Comparison of ENCODE assay signal across 19 mouse cellular contexts in the genomic region with DNA sequence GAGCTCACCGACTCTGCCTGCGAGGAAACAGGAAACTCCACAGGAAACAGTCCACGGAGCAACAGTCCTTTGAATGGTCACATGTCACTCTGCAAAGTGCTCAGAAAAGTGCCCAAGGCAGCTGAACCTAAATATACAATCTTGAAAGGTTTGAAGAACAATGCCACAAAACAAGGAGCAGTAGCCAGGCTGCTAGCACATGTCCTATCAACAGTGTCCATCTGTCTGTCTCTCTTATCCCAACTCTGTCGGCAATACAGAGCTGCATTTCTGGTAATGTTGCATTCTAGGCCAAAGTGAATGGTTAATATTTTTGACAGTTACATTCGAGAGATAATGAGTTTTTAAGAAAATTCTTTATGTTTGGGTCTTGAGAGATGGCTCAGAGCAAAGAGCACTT.
DNase-seq lines count a peak whose midpoint lies in the region; ATAC-seq lines count a peak whose summit lies in the region.
"Had no signal": no experiment of that assay in that cellular context is flagged by ENCODE, and none has a peak within 500 bp of the region (broad histone marks: within the 10 kb centered on the region; RNA-seq: fewer than 3 reads in every experiment).

No protein-coding gene starts in this region.

- DNase-seq in CD4-positive, CD25-positive, alpha-beta regulatory T cell, adult 2 months (ENCODE audit: low read depth, low spot score): peak; percentile 25
- DNase-seq in 416B (ENCODE audit: low read depth) (peak; percentile 14), MN1 (ENCODE audit: low spot score) (no peak)
- peak; percentile 36 for DNase-seq in naive thymus-derived CD4-positive, alpha-beta T cell, adult 2 months (ENCODE audit: low read depth)
- DNase-seq in layer of hippocampus, adult 11-12 months (ENCODE audit: low spot score): no peak
- DNase-seq: adrenal gland, adult 8-10 months; cerebellum, adult 11-12 months; cerebellum, adult 9-11 months; forebrain, postnatal 0 days; heart, postnatal 10 days; kidney, postnatal 14 days; lung, postnatal 36 days; retina, postnatal 1 day; right cerebral cortex, postnatal 25 days; thymus, adult 18-20 months had no signal

- ATAC-seq in CD4-positive, CD25-positive, alpha-beta regulatory T cell, adult 4 months: no peak
- ATAC-seq in common myeloid progenitor, adult 5-6 weeks (replicated peaks; ENCODE audit: low read depth, poor library complexity, severe bottlenecking): 0 out of 2 replicates have a peak, but pooled peaks have one; percentile 15
- ATAC-seq: forebrain, postnatal 0 days; intestine, postnatal 0 days; midbrain, embryonic 13.5 days had no signal

Comparison
In these comparisons a context has a peak if more than half of its experiments do, and no peak if none do; other contexts are left out.
1. DNase-seq: peak in CD4-positive, CD25-positive, alpha-beta regulatory T cell, adult 2 months (single experiment), 416B (single experiment) and naive thymus-derived CD4-positive, alpha-beta T cell, adult 2 months (single experiment); none in MN1 (single experiment) and layer of hippocampus, adult 11-12 months (single experiment).